Mouse (Mus musculus): Measurements from ENCODE around the gene Myo1g. TPM values are rescaled to one million over a fixed set of nuclear protein-coding genes. Genes with fewer than 3 reads are reported as not detected.

The Myo1g gene
- total RNA-seq, 2 experiments from 2014 or later = 0.56 to 1.0 TPM

DNA sequence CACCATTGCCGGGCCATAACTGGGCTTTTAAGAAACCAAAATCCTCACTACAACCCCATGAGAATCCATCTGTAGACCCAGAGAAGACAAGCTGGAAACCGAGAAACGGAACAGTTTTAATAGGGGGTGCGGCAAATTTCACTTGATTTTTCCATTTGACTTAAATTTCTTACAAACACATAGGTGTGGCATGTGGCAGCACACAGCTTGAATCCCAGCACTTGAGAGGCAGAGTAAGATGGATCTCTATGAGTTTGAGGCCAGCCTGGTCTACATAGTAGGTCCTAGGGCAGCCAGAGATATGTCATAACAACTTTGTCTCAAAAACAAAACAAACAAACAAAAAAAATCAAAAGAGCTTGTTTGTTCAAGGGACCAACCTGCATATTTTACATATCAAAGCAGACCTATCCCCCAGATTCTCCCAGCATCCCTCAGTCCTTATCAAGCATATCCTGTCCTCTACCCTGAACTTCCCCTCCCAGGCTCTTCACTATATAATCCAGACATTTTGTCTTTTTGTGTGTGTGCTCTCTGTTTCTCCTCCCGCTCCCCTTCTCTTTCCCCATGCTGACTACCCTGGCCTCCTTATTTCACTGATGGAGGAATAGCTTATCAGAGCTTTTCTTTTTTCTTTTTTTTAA is 32.6 kb downstream of the Myo1g start:
- DNase-seq = no peak

DNA sequence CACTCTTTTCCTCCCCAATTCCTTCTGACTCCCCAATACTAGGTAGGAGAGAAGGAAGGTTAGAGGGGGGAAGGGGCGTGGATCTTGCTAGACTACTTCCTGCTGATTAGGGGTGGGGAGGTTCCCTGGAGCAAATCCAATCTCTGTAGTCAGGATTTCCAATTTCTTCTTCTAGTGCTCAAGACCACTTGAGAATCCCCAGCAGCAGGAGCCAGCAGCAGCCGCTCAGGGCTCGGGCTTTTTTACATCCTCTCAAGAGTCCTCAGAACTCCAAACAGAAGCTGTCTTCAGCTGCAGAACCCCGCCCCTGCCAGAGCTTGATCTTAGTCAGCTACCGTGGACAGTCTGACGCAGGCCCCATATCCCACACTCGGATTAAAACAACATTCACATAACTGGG is 33.3 kb downstream of the Myo1g start:
- no peak for DNase-seq

DNA sequence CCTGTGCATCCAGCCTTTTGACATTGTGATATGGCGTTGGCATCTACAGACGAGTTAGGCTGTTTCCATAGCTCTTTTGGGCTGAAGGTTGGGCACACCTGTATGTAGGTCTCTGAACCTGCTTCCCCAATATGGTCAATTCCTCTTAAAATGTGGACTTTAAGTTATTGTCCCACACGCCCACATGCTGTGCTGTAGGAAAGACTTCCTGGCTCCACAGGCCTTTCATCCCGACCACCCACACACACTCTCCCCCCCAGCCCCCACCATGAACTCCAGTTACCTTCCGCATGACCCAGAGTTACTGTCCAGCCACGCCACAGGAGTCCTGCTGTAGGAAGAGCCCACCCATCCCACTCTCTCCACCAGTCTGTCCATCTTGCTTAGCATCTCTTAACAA is 33.8 kb downstream of the Myo1g start:
- DNase-seq = no peak

DNA sequence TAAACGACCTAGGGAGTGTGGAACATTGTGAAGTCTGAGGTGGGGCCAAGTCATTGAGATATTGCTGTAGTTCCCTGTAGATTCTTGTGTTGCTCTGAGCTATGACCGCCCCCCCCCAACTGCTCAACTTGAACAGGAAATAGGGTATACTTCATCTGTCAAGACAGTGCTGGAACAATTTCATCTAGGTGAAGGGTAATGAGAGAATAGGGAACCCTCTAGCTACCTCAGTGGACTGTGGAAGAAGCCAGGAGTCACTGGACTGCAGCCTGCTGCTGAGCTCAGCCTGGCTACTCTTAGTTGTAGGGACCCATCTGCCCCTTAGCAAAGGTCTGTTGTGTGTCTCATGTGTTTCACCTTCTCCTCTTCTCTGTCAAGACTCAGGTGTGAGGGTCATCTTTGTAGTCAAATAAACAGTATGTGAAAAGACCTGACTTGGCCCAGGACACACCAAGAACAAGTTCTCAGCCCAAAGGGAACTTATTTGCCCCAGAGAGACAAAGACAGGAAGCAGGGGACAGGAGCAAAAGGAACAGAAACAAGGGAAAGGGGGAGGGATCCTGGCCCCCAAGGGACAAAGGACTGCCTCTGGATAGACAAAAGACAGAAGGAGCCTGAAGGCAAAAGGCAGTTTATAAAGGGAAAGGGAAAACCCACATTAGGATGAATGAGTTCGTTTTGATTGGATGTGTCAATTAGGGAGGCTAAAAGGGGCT is 36.4 kb downstream of the Myo1g start:
- no peak for DNase-seq

DNA sequence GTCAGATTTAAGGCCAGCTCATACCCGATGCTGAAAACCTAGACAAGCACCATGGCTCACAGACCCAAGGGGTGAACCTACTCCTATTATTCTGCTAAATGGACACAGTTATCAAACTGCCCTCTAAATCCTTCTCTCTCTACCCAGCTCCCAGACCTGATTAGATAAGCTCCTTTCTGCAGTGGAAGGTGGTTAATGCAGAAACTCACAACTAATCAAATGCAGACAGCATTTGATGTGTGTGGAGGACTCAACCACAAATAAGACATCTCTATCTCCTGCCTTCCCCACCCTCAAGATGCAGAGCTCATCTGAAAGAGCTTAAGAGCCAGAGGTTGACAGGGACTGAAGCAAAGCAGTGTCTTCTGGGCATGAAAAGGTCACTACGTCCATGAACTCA is 37.7 kb downstream of the Myo1g start:
- no peak for DNase-seq

DNA sequence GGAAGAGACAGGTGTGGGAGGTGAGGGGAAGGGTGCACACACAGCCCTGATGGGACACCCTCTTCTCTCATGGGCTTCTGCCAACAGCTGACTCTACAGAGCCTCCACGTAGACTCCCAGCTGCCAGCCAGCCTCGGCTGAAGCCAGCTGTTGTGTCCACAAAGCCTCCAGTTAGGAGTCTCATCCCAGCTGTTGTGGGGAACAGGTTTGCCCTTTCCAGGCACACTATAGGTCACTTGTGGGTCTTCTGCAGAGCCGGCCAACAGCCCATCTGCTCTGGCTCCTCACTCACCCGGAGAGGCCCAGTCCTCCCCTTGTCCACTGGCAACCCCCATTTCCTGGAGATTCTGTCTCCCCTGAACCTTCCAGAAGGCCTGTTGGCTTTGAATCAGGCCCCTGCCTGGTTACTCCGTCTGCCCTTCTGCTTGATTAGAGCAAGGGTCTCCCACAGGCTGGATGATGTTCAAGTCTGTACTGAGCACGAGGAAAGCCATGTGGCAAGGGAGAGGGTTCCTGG is 39.0 kb downstream of the Myo1g start:
- DNase-seq = peak; percentile 28

DNA sequence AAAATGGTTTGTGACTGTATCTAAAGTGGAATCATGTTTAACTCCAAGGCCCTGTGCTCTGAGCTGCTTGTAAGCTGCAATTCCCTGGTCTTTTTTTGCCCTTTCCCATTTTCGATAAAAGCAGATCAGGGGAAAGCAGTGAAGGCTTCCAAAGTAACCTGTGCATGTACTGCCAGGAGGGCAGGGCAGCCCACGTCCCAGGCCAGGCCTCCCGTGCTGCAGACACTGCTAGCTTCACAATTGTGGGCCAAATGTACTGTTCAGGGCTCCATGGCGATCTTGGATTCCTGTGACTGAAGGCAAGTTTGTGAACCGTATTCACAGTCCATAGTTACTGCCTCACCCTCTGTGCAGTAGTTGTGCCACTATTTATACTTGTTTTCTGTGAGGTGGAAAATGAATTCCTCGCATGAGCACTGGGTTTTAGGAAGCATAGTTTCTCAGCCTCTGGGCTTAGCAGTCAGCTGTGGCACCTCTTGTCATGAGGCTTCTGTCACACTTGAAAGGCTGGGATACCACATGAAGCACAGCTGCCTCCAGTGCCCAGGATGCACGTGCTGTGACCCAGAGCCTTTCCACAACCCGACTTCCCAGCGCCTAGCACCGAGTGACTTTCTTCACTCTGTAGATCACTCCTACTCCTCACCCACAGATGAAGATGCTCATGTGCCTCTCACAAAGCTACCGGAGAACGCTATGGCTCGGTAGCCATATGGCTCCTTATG is 39.9 kb downstream of the Myo1g start:
- DNase-seq = no peak

DNA sequence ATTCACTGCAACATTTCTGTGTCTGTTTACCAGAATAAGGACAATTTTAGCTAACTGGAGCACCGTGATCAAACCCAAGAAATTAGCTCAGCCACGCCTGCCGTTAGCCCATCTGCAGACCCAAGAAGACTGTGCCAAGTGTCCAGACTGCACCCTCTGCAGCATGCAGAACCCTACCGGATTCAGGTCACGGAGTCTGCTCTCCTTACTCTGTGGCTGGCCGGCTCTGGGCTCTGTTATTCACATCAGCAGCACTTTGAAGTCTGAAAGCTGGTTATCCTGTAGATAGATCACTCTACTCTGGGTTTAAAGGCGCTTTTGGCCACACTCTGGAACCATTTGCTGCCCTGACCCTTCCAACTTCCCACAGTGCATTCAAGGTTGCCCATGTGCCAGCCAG is 40.6 kb downstream of the Myo1g start:
- no peak for DNase-seq

DNA sequence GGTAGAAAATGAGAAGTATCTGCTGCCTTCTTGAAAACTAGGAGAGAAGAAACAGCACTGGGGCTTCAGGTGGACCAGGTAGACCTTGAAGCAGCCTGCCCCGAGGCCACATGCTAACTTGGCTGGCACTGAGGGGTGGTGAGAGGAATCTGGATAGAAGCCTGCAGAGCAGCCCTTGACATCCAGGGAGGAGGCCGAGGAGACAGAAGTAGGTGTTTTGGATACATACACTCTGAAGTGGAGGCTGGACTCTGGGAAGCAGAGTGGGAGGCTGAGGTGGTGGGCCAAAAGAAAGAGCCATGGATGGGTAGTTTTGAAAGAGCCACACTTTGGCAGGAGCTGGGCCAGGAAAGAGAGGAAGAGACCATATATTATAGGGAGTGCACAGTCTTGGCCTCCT is 41.5 kb downstream of the Myo1g start:
- DNase-seq = no peak

DNA sequence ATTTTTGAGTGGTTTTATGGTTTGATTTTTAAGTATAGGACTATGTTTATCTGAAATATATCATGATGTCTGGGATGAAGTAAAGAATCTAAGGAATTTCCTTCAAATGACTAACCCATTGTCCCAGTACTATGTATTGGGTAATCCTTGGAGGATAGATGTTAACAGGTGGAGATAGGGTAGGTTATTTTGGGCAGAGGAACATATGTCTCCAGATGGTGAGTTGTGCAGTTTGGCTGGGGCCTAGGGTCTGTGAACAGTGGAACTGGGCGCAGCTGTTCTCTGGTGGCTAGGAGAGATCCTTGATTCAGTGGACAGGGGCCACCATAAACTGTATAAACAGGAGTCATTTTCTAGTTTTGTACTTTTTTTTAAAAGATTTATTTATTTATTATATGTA is 43.4 kb downstream of the Myo1g start:
- DNase-seq = no peak

DNA sequence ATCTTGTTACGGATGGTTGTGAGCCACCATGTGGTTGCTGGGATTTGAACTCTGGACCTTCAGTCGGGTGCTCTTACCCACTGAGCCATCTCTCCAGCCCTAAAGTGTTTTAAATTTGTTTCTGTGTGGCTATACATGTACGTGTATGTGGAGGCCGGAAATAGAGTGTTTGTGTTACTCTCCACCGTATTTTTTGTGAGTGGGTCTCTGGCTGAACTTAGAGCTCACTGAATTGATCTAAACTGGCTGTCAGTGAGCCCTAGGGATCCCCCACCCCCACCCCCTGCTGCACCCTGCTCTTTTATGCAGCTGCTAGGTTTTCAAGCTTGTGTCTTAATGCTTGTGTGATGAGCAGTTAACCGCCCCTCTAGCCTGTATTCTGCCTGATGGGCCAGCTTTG is 43.9 kb downstream of the Myo1g start:
- DNase-seq = no peak

DNA sequence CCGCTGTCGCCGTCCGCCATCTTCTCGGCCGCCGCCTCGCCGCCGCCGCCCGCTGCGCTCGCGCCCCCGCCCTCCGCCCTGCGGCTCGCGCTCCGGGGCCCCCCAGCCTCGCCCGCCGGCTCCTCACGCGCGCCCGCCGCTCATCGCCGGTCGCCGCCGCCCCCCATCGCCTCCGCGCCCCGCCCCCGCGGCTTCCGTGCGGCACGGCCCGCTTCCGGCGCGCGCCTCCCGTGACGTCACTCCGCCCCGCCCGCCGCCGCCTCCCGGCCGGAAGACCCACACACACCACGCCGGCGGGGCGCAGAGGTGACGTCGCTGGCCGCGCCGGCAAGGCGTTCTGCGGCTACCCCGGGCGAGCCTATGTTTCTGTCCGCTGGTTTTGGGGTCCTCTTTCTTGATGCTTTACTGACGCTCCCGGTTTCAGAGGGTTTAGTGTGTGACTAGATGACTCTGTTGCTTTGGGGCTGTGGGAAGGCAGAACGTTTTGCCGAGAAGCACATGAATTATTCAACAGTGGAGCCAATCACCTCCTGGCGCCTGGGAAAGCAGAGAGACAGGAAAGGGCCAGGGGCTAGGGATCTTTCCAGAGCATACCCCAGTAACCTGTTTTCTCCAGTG is 44.8 kb downstream of the Myo1g start, which contains the start of gene Purb:
TSS of gene Purb (minus strand) at position 51 of the 618 bp plus-strand sequence.
- peak; percentile 91 for DNase-seq

DNA sequence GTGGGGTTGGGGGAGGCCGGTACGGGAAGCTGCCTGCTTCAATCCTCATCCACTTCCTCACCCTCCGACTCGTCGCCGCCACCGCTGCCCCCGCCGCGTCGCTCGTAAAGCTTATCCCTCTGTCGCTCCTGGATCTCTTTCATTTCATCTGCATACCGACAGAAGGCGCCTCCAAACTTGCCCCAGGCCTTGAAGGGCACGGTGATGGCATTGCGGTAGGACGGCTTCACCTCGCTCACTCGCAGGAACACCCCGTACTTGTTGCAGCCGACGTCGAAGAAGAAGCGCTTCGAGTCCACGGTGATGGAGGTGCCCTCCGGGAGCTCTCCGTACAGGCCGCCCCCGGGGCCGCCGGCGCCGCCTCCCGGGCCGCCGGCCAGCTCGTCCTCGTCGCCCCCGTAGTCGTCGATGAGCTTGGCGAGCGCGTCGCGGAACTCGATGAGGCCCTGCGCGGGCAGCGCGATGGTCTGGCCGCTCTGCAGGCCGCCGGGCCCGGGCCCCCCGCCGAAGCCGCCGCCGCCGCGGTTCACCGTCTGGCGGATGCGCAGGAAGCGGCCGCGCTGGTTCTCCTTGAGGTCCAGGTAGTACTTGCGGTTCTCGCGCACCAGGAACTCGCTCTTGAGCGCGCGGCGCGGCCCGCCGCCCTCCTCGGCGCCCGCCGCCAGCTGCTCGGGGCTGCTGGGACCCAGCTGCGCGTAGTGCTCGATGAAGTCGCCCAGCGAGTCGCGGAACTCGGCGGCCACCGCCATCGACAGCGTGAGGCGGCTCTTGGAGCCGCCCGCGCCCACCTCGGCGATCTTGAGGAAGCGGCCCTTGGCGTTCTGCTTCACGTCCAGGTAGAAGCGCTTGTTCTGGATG is 45.7 kb downstream of the Myo1g start:
- DNase-seq = peak; percentile 64

DNA sequence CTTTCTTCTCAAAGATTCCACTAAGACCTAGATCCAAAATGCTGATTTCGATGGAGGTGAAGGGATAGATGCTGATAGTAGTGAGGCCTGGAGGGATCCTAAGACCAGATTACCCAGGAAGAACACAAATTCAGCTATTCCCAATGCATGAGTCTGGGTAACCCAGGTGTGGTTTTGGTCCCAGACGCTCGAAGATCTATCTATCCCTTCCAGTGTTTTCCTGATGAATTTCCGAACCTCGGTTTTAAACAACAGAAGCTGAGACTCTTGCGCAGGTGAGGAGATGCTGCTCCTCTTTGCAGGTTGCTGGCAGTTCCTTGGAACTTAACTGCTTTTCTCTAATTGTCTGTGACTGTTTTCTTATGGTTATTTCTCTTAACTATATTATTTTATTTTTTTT is 46.4 kb downstream of the Myo1g start:
- DNase-seq = no peak

DNA sequence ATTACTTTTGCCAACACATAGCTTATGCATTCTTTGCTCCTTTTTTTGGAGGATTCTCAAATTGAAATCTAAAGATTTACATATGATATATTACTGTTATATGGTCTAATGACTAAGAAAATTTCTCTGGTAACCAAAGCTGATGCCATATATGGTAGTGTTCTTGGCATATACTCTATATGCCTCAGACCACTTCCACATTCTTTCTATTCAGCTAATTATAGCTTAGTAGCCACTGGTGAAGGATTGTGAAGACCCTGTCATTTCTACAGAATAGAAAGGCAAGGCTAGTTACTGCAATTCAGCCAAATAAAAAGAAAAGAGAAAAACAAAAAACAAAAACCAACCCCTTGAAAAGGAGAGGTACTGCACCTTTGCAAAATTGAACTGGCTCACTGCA is 48.7 kb downstream of the Myo1g start:
- DNase-seq = no peak

DNA sequence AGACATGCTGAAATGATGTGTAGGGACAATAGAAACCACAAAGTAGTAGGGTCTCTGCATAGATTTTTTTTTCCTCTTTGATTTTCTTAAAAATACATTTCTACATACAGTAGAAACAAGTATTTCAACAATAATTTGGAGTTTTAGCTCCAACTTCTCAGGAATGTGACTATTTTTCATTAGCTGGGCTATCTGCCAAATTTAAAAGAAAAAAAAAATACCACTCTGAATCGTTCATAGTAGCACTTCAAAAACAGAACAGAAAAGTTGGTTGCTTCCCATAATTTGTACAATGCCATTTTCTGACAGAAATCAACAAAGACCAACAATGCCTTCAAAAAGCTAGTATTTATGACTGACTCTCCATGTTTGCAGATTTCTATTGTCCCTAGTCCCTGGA is 49.3 kb downstream of the Myo1g start:
- no peak for DNase-seq

DNA sequence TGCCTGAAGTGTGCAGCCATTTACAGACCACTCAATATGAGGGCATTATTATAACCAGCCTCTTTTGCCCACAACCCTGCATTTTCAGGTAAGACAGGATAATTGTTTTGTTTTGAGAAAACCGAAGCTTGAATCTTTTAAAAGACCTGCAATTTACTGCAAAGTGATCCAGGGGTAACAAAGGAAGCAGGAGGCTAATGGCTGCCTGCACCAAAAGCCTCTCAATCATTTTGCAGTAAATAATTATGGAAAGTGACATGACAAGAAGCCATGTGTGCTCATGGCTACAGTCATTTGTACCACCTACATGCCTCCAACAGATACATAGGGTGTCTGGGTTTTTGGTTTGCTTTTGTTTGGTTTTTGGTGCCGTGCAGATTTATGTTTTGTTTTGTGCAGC is 49.7 kb downstream of the Myo1g start:
- DNase-seq = no peak

DNA sequence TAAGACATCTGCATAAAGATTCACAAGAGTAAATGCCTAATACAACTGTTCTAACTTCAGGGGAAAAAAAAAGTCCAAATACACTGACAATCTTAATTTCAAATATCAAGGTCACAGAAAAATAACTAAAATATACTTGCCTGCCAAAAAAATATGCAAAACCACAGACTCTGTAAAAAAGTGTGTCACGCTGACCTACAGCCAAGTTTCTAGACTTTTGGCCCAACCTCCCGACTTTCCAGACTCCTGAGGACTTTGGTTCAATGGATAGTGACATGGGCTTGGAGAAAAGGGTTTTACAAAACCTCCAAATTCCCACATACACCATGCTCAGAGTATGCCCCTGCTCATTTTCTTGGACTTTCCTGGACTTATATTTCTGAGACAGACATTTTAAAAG is 52.2 kb downstream of the Myo1g start:
- no peak for DNase-seq

DNA sequence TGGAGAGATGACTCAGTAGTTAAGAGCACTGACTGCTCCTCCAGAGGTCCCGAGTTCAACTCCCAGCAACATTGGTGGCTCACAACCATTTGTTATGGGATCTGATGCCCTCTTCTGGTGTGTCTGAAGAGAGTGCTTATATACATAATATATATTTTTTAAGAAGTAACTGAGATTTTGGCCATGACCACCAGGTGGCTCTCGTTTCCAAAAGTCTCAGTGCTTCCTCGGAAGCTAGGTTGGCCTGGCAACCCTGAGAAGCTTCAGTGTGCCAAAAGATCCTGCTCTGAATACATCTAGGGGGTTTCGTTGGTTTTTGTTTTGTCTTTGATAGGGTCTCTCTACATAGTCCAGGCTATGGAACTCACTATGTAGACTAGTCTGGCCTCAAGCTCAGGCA is 55.6 kb downstream of the Myo1g start:
- no peak for DNase-seq

DNA sequence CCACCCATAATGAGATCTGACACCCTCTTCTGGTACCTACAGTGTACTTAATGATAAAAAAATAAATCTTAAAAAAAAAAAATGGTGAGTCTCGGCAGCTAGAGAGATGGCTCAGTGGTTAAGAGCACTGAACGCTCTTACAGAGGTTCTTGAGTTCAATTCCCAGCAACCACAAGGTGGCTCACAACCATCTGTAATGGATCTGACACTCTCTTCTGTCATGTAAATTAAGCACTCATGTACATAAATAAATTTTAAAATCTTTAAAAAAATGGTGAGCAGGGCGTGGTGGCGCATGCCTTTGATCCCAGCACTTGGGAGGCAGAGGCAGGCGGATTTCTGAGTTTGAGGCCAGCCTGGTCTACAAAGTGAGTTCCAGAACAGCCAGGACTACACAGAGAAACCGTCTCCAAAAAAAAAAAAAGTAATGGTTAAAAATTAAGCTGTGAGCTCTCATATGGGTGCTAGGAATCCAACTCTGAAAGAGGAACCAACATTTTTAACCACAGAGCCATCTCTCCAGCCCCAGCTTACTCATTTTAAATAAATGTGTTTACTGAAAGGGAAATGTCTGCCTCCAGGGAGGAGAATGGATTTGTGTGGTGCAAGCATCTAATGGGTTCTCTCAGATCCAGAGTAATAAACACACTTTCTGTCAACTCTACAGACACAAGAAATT is 57.5 kb downstream of the Myo1g start:
- no peak for DNase-seq
